Mouse (Mus musculus): ENCODE data around the gene Cnksr2. TPM values are rescaled to one million over a fixed set of nuclear protein-coding genes. Genes with fewer than 3 reads are reported as not detected.
A peak's percentile ranks its signal among the peaks of the same experiment; 100 is the strongest.

Gene Cnksr2
- polyA plus RNA-seq, 1 experiment from 2014 or later: 0.07 TPM

GRCm38 (mm10) chrX:157818207-157818920 is 224.7 kb downstream of the Cnksr2 start, which contains the start of gene Klhl34:
Gene Klhl34 (plus strand): TSS chrX:157818435.
- no peaks in the 10 kb centered on the region for H3K9me3 ChIP-seq (replicated peaks)
- H3K36me3 ChIP-seq: no peaks in the 10 kb centered on the region
- 32% methylated on average over 28 of the region's 28 CpGs for WGBS (ENCODE audit: insufficient replicate concordance)
- no peak within 1 kb of the TSS for H3K27ac ChIP-seq
- no peak within 1 kb of the TSS for H3K9ac ChIP-seq
- peak within 1 kb of the TSS; percentile 39 for H3K4me2 ChIP-seq
- no peak within 1 kb of the TSS for H3K4me3 ChIP-seq (replicated peaks)
- H3K4me1 ChIP-seq (replicated peaks): no peaks in the 10 kb centered on the region
- H3K27me3 ChIP-seq: no peaks in the 10 kb centered on the region
- ATAC-seq (ENCODE audit: low read depth) (no peak), DNase-seq (no peak)

- DNase-seq (no peak), ATAC-seq (ENCODE audit: low read depth) (no peak)
- no peak overlapping the region for H3K27ac ChIP-seq
- H3K4me2 ChIP-seq: peak overlapping the region; percentile 39
- no peaks in the 10 kb centered on the region for H3K36me3 ChIP-seq
- H3K9ac ChIP-seq: no peak overlapping the region
- no peaks in the 10 kb centered on the region for H3K4me1 ChIP-seq (replicated peaks)
- no peaks in the 10 kb centered on the region for H3K27me3 ChIP-seq
- no peak overlapping the region for H3K4me3 ChIP-seq (replicated peaks)
- H3K9me3 ChIP-seq (replicated peaks): no peaks in the 10 kb centered on the region
- WGBS (ENCODE audit: insufficient replicate concordance): 15% methylated on average over 31 of the region's 31 CpGs
These were observed 225.4 kb downstream of the Cnksr2 start for GRCm38 (mm10) chrX:157817571-157818206.

- H3K4me2 ChIP-seq: no peak overlapping the region
- H3K36me3 ChIP-seq: no peaks in the 10 kb centered on the region
- no peak overlapping the region for H3K27ac ChIP-seq
- DNase-seq: no peak
- no peaks in the 10 kb centered on the region for H3K4me1 ChIP-seq (replicated peaks)
- no peak for ATAC-seq (ENCODE audit: low read depth)
- 38% methylated on average over 1 of the region's 1 CpGs for WGBS (ENCODE audit: insufficient replicate concordance)
- H3K9me3 ChIP-seq (replicated peaks): 0 out of 2 replicates have a peak, but pooled peaks cover 4% of the 10 kb centered on the region
- H3K4me3 ChIP-seq (replicated peaks): no peak overlapping the region
- no peak overlapping the region for H3K9ac ChIP-seq
- no peaks in the 10 kb centered on the region for H3K27me3 ChIP-seq
These were observed 233.4 kb downstream of the Cnksr2 start for GRCm38 (mm10) chrX:157809721-157810120.

GRCm38 (mm10) chrX:157801669-157802068 is 241.4 kb downstream of the Cnksr2 start:
- WGBS (ENCODE audit: insufficient replicate concordance): 57% methylated on average over 2 of the region's 2 CpGs
- H3K36me3 ChIP-seq: no peaks in the 10 kb centered on the region
- H3K9ac ChIP-seq: no peak overlapping the region
- no peak overlapping the region for H3K27ac ChIP-seq
- no peak overlapping the region for H3K4me2 ChIP-seq
- no peaks in the 10 kb centered on the region for H3K9me3 ChIP-seq (replicated peaks)
- H3K4me1 ChIP-seq (replicated peaks): no peaks in the 10 kb centered on the region
- ATAC-seq (ENCODE audit: low read depth) (no peak), DNase-seq (no peak)
- H3K4me3 ChIP-seq (replicated peaks): no peak overlapping the region
- no peaks in the 10 kb centered on the region for H3K27me3 ChIP-seq

Other genes starting within 250 kb of the Cnksr2 start
- not detected in 2 replicates for gene Klhl34, start 224.9 kb downstream of the Cnksr2 start, polyA plus RNA-seq (2015; fragmentation: Nextera tagmentation; extraction: Ambion mirVana)

All from liver, embryonic 13.5 days (tissue).